Mouse (Mus musculus) thymus, adult 18-20 months (tissue): ENCODE measurements at regions not wholly inside any gene's neighbourhood (a gene's known extent, or its start where the extent isn't known, plus 50 kb on each side); places are given as distances from the start of the nearest gene placed in this dataset.

Source experiments
- DNase-seq, 2 experiments: peaks; one replicate each; pipeline ENCODE4 v3.0.0; 2022; ENCODE audit warnings: mixed read lengths in 2 of 2

DNA sequence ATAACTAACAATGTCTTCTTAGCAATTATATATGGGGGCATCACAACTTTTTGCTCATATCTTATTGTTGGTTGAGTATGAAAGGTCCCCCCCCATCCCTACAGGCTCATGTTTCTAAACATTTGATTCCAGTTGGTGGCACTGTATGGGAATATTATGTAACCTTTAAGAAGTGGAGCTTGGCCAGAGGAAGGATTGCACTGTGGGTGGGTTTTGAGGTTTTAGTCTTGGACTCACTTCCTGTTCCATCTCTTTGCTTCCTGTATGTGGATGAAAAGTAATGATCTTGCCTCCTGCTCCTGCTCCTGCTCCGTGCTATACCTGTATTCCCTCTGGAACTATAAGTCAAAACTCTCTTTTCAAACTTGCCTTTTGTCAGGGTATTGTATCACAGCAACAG is 778.2 kb upstream of the Lrrc6 start:
- DNase-seq: no peak

DNA sequence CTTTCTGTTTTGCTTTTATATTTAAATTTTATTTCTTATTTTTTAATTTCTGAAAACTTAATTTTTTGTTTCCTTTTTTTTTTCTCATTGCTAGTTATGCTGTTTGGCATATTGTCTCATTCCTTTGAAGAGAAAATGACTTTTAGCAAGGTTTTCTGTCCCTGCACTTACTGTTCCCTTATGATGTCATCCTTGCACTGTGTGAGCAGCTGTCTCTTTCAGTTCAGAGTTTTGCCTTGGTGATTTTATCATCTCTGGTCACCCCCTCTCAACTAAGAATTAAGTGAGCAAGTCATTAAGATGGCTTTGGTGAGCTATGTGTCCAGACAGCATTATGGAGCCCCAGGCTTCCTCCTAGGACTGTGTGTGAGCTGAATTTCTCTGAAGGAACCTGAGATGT is 774.3 kb upstream of the Lrrc6 start:
- DNase-seq: no peak

DNA sequence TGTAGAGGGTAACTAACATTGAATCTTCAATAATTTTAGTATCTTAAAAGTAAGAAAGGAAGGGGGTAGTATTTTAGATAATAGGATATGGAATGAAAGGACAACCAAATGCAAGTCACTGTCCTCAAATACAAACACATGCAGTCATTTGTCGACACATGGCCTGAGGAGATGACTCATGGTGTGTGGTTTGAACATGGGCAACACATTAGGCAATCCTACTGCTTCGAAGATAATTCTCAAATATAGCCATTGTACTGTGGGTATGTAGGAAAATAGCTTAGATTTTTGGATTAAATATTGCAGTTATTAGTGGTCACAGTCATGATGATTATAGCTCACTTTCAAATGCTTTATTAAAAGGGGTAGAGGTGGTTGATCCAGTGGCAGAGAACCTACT is 771.7 kb upstream of the Lrrc6 start:
- DNase-seq: no peak

DNA sequence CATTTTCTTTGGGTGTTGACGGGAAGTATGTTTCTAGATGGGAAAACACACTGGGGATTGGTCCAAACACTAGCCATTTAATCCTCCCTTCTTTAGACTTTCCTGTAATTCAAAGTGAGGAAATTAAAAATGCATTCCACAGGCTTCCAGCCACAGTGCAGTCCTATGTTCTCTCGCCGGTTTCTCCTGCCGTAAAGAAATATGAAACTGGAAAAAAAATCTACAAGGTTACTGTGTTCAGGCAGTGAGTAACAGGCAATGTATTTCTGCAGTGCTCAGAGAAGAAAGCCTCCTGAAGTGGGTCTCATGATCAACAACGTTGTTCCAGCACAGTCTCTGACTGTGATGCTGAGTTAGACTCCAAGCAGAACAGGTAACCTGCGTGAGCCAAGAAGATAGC is 763.0 kb upstream of the Lrrc6 start:
- DNase-seq: no peak

DNA sequence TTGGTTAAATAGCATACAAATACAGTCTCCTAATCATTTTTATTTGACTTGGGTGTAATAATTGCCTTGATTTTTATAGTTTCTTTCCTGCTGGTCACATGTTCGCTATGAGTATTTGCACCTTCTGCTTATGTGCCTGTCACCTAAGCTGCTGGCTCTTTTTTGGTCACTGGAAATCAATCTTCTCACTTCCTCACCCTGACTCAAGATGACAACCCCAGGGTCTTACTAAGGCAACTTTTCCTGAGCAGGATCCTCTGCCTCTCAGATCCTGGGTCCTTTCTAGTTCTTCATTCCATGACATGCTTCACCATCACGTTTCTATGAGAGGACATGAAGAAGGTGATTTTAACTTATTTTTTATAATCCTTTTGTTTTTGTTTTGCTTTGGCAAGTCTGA is 762.6 kb upstream of the Lrrc6 start:
- DNase-seq: no peak

DNA sequence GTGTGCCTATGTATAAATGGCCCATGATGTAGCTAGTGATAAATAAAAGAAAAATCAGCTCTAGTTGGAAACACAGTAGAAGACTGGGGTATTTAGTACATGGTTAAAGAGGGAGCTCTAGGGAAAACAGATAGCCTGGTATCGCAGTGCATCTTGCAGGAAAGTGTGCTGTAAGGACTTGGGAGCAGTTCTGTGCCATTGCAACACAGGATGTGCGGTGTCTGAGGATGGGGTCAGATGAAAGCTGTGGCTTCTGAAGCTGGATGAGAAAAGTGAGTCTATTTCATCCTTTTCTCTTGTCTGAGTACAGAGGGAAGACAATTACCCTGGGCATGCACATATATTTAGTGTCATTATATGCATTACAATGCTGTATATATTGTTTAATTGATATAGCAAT is 761.6 kb upstream of the Lrrc6 start:
- no peak for DNase-seq

DNA sequence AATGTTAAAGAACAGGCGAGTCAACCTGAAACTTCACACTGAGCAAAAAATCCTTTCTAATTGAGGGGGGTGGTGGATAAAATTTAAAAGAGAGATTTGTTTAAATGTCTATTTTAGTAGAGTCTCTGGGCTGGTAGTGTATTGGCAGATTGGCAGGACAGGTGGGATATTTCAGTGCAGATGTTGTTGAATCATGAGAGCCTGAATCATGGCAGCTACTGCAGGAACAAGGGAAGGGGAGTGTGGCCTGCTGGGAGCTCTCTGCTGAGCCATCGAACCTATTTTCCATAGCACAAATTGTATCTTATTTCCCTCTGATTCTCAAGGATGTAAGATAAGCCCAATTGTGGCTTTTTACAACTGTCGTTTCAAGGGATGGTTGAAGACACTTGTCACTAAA is 760.0 kb upstream of the Lrrc6 start:
- DNase-seq: no peak

DNA sequence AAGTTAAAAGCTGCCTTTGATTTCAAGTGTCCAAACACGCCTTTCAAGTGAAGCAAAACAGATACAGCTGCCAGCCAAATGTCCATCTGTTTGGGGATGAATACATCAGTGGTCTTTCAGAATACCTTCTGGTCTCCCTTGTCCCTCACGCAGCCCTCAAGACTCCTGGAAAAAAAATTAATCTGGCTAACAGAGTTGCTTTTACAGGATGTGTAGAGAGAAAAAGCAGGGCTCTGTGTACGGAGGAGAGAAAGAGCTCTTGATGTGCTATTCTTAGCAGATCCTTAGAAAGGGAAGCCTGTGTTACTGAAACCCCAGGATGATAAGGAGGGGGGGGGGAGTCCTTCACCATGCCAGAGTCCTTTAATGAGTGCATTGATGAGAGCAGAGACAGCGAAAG is 748.4 kb upstream of the Lrrc6 start:
- DNase-seq: no peak

DNA sequence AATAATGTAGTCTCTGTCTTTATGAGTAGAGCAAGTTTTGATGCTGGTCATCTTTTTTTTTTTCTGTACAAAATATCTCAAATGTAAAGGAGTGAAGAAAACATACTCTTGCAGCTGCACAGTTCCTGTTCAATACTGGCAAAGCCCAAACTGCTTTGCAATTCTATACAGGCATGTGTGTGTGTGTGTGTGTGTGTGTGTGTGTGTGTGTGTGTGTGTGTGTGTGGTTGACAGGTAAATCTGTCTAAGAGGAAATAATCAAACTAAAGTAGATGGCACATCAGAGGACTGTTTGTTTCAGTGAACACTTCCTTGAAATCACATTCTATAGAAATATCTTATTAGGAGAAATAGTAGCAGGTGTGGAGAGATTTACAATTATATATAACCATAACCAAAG is 747.8 kb upstream of the Lrrc6 start:
- DNase-seq: no peak

DNA sequence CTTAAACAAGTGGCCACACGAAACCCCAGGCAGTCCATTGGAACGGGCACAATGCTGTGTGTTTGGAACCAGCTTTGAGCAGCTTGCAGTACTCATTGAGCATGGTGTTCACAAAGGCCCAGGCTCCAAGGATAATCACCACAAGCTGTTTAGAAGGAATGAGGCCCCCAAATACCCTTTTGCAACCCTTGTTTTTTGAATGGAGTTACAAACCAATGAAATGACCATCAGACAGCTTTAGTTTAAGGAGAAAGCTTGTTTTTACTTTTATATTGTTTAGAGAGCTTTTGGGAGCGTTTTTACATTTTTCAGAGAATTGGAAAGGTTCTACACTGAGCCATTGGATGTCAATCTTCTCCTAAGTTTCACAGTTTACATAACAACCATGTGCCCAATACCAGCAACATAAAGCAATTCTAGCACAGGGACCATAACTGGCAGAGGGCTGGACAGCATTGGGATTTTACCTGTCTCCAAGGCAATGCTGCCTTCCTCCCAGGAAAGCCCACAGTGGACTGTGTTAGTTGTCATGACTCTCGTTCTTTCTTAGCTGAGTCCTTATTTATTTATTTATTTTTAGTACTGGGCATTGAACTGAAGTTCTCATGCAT is 745.1 kb upstream of the Lrrc6 start:
- no peak for DNase-seq

DNA sequence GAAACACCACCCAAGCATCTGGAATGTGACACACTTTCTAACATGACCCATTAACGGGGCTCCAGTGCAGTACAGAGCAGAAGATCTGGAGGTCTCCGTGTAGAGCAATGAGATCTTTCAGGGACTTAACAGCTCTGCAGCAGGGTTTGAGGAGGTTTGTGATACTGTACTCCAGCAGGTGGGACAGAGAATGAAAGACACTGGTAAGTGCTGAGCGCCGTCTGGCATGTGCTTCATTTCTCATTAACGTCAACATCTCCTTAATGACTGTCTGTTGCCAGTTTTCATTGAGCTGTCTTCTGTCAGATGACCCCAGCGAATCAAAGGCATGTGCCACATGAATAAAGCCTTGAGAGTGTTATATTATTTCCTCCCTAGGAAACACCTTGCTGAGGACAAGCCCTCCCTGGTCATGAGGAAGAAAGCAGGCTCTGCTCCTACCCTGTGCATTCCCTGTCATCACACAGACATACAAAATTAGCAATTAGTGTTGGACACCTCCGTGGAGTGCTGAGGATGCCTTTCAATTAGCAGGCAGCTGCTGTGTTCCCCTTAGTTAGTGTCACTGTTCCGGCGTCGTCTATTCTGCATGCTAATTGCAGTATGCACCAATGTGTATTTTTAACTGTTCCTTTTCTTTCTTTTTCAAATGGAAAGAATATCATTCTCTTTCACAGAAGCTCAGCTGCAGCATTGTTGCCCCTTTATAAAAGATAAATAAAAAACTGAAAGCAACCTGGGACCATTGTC is 744.4 kb upstream of the Lrrc6 start:
- no peak for DNase-seq

DNA sequence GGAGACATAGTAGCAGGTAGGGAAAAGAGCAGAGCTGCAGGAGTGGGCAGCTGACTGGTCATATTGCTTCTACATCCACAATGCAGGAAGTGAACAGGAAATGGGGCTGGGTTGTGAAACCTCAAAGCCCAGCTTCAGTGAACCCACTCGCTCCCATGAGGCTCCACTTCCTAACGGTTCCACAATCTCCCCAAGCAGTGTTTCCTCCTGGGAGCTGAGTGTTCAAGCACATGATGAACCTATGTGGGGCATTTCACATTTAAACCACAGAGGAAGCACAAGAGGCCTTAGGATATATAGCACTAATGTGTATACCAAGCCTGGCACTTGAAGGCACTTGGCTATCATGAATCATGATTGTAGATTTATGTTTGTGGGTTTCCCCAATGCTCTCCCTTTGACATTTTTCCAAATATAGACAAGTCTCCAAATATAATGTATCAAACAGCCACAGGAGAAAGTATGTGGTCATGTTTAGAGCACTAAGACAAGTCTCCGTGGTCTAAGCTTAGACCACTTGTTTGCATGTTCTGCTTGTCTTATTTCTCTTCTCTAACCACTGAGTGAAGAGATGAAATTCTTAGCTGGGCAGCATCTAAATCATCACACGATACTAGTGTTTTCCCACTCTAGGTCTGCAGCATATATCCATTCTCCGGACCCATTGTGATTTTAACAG is 734.5 kb upstream of the Lrrc6 start:
- no peak for DNase-seq

DNA sequence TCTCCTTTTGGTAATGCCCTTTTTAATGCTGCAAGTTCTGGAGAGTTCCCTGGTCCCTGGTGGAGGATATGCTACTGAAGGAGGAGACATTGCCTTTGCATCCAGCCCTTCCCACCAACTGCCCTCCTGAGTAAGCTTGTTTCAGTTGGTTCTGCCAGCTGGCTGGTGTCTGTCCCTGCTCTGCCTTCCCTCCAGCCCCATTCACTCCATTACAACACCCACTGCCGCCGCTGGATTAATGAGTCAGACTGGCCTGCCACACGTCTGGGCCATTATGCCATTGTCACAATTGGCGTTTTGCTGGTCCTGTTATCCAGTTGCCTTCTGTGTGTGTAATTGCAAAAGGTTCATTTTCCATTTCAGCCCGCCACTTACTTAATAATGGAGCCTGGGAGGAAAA is 728.6 kb upstream of the Lrrc6 start:
- no peak for DNase-seq

DNA sequence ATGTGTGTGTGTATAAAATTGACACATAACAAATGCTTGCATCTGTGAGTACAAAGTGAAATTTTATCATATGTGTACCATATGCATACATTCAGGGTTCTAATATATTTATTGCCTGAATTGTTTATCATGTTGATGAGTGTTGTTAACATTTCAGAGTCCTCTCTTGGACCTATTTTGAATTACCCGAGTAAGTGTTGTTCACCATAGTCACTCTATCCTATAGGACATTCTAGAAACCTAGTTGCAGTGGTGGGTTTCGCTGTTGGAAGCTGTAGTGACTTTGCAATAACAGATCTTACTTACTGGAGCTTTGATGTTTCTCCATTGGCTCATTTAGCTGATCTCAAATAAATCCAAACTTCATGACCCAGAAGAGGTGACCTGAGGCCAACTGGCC is 727.9 kb upstream of the Lrrc6 start:
- DNase-seq: no peak

DNA sequence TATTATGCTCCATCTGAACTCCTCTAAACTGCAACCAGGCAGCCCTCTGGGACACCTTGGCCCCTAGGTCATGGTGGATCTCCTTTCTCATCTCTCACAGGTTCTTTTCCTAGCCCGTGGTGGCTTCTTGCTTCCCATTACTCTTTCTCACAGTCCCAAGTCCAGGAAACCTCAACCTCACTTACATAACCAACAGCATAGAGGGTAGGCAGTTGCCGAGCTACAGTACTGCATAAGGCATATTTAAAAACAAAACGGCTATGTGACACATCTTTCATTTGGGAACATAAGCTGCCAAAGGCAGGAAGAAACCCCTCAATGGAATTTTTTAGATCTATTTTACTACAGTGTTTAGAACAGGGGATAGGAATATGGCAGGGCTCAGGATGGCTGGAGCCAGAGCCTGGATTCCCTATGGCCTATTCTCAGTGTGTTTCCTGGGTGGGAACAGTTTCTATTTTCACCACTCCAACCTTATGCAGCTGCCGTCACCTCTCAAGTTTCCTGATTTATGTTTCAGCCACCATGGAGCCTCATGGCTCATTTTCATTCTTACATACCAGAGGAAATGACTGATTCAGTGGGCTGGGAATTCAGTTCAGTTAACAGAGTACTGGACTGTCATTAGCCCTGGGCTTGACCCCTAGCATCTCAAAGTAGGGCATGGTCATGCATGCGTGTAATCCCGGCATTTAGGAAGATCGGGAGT is 726.9 kb upstream of the Lrrc6 start:
- no peak for DNase-seq

DNA sequence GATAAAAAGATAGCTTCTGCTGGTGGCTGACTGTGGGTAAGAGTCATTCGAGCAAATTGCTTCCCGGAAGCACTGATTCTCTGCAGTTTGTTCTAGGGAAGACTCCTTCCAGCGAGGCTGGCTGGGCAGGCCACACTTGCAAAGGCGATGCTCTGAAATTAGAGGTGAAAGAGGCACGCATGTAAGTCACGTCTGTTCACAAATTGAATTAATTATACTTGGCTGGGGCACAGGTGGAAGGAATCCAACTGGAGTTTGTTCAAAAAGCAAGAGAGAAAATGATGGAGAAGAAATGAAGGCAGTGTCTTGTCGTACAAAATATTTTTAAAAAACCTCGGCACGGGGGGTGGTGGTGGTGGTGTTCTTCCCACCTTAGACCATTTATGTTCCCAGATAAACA is 726.2 kb upstream of the Lrrc6 start:
- DNase-seq: no peak
